Mouse (Mus musculus) spleen, embryonic (tissue): ENCODE results near the gene C2cd5.
"Not testable (repeated sequence)": the region's sequence is repeated elsewhere in the genome, so short reads cannot be mapped to it uniquely, and the experiment has no call there.

Experiments
- CTCF ChIA-PET: fragments of 350-600 bp; sonication (Branson Sonifier 250); formaldehyde crosslinking; loops from one replicate; lab custom pipeline; 2022; lab: Charles Lee

The C2cd5 gene

DNA sequence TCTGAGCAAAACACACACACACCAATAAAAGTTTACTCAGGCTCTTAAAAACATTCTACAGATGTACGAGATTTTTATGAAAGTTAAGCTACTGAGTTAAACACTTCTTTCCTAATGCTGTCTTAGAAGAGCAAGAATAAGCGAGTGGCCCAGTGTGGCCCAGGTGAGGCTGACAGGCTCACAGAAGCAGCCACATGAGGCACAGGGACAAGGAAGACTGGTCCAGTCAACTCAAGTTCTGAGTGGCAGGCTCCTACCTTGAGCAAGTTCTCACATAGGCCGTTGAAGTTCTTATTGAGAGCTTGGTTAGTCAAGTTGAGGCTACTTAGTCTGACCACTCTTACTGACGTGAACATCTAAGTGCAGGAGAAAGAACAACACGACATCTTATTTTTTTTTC lies 69.4 kb downstream of the C2cd5 start:
- CTCF ChIA-PET, result no interaction called here

DNA sequence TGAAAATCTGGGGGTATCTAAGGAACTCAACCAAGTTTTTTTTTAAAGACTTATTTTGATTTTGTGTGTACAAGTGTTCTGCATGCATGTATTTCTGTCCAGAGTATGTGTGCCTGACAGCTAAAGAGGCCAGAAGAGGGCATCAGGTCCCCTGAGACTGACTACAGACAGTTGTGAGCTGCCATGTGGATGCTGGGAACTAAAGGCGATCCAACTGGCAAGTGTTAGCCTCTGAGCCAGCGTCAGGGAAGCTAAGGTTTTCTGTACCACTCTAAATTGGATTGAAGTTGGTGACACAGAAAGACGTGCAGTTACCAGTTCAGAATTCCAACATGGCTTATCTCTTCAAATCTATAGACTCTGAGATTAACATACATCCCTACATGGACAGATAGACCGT lies 72.0 kb downstream of the C2cd5 start:
- CTCF ChIA-PET, result no interaction called here

DNA sequence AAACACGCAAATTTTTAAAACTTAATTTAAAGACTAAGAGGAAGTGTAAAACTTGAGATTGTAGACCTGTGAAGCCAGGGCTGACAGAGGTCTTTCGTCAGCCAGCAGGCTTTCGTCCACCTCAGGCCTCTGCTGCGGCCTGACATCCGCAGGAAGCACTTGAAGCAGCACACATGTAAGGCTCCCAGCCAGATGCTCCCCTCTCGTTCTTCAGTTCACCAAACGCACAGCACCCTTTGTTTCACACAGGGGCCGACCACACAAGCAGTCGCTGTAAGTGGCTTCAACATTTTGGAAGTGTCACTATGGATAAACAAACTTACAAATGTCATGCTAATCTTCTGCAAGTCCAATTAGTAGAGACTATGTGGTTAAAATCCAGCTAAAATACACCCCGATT lies 72.5 kb downstream of the C2cd5 start:
- CTCF ChIA-PET, result no interaction called here

DNA sequence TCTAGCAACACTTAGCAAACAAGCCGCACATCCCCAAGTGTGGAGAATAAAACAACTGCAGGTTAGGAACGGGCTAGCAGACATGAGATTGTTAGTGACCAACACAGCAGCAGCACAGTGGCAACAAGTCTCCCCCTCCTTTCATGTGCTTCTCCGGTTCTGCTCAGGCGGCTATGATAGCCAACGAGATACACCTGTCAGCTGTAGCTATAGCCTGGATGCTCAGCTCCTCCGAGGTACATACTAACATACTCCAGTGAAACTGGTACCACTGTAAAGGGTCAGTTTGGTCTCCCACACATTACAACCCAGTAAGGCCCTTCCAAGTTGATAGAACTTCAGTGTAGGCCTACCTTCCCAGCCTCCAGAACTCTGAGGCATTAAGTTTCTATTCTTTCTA lies 76.2 kb downstream of the C2cd5 start:
- CTCF ChIA-PET, result no interaction called here

DNA sequence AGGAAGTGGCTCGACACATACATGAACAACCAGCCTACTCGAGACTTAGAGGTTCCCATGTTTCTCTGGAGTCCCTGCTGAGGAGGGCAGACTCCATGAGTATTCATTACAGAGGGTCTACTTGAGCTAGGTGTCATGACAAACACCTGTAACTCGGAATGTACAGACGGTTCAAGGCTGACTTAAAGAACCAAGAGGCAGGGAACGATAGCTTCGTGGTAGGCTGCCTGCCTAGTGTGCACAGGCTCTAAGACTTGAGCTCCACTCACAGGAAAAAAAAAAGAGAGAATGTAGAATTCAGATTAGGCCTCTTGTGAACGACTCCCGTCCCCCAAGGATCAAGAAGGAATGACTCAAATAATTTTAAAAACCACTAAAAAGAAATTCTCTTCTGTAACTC lies 78.2 kb downstream of the C2cd5 start:
- CTCF ChIA-PET, result no interaction called here

DNA sequence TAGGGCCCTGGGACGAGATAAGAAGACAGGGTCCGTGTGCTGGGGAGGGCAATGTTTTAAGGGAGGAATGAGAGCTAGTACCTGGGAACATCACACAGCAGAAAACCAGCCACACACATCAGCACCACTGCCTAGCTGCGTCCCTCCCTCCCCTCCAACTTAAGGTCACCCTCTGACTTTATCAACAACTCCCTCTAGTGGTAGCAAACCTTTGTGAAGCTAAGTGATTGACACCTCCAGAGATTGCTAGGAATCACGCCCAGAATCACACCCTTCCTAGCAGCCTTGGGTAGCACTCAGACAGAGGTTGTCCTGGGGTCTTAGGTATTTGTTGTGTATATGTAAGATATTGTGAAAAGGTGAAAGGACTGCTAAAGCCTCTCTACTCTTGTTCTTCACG lies 79.3 kb downstream of the C2cd5 start:
- CTCF ChIA-PET, result no interaction called here

DNA sequence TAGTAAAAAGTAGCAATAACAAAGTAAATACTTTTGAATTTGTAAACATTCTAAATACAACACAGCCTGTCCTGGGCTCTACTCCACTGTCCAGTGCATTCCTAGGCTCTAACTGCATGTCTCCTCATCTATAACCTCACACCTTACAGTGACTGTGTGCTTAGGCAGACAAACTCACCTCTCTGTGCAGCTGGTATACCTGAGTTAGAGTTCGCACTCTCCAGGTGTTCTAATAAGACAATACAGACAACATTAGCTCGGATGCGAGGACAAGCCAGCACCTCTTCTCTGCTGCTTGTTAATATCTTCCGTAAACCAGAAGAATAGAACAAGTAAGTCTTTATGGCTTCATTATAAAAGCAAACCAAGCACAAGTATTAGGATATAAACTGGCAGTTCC lies 79.8 kb downstream of the C2cd5 start:
- CTCF ChIA-PET, result no interaction called here

DNA sequence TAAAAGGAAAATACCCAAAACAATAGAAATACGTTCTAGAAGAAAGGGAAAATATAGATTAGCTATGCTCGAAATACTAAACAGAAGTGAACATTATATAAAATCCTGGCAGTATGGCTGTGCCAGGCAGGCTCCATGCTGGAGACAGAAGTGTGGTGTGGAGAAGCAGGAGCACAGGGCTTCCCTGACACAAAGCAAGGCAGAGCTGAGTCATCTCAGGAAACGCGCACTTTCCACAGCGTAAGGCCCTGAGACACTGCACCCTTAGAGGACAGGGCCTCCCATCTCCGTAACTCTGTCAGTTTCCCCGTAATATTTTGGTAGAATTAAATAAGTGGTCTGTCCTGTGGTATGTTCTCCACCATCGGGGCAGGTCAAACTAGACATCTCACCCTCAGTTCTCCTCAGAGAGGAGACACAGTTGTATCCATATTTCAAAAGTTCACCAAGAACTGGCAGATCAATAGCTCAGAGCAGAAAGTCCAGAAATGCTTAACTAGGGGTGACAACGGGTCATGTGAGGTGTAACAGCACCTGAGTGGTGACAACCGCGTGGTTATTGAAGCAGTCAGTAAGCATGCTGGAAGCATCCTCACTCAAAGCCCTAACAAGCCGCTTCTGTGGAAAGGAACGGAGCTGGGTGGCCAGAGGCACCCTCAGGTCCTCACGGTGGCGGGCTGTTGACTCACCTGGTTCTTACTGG lies 87.3 kb downstream of the C2cd5 start:
- CTCF ChIA-PET, result interaction anchor here (0.5 kb wide), 1 partner anchor 207 kb away, joined by 5 read pairs; no protein-coding TSS in a partner anchor

DNA sequence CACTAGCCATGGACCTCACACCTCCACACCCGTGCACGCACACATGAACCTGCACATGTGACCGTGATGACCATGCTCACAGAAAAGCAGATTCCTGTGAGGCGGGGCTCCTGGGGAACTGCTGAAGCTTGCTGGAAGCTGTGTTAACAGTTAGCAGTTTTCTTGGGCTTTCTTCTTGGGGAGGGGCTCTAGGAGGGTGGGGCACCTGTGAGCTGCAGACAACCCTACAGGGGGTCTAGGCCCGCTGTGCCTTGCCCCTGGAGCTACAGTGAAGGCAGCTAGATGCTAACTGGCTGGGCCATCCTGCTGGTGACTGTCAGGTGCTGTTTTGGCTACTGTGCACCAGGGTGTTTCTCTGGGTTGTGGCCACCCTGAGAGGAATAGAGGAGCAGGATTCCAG lies 91.1 kb downstream of the C2cd5 start:
- CTCF ChIA-PET, result interaction anchor here (0.6 kb wide), 1 partner anchor 44 kb away, joined by 4 read pairs; no protein-coding TSS in a partner anchor

DNA sequence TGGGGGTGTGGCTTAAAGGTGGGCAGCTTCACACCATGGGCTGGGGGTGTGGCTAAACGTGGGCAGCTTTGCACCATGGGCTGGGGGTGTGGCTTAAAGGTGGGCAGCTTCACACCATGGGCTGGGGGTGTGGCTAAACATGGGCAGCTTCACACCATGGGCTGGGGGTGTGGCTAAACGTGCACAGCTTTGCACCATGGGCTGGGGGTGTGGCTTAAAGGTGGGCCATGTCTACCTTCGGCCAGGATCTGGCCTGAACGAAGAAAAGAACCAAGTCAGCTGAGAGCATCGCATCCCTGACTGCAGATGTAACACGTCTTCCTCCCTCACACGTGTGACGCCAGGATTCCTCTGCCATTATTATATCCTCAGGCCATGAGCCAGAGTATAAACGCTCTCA lies 94.7 kb downstream of the C2cd5 start:
- CTCF ChIA-PET, result not testable (repeated sequence)

DNA sequence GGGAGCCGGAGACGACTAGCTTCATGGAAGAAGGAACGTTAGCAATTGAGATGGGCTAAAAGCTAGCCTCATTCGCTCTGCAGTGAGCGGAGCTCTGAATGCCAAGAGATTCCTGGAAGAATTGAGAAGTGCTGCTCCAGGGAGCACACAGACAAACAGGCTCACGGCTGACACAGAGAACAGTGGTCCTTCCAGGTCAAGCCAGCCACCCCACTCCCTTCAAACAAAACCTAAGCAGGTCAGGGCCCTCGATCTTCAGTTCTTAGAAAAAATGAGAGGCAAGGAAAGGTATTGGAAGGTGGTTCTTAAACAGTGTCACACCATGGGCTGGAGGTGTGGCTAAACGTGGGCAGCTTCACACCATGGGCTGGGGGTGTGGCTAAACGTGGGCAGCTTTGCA lies 95.1 kb downstream of the C2cd5 start:
- CTCF ChIA-PET, result no interaction called here

DNA sequence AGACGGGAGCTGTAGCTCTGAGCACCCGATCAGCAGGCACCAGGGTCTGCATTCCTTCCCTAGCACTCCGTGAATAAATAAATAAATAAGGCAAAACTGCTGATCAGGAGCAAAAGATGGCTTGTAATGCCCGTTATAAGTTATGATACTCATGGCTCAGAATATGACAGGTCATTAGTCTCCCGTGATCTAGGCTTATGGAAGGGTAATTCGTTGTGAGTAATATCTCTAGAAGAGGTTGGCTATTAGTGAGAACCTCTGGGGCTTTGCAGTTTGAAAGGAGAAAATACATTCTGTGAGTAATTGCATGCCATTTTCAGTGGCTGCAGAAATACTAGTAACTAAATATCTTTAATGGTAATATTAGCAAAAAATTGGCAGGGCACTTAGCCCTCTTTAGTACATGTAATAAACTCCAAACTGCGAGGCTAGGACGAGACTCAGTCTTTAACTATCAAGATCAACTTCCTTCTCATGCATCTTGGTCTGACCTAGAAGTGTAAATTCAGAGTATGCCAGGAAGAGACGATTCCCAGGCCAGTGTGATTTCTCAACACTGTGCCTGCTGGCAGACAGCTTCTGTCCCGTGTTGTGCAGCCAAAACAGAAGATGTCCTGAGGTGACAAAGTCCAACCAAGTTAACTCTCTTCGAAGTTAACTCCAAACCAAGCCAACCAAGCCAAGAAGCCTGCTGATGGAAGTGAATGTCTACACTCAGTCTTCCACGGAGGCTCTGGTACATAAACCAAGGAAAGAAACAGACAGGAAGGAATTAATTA lies 101.5 kb downstream of the C2cd5 start:
- CTCF ChIA-PET, result interaction anchor here (0.6 kb wide), 1 partner anchor 242 kb away, joined by 3 read pairs; the partner anchor contains the start of gene Cmas

DNA sequence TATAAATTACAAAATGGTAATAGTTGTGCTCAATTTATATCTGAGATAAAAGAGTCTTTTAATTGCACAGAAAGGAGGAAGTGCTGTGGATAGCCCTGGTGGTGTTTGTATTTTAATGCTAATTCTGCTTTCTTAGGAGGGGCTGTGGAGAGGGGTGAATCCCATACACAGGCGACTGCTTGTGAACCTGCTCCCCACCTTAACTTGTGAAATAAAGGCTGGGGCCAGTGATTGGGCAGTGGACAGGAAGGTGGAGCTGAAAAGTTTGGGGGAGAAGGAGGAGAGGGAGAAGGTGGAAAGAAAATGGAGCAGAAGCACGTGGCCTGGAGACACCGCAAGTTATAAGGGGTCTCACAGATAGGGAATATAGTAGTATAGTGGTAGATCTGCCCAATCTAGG lies 103.1 kb downstream of the C2cd5 start:
- CTCF ChIA-PET, result interaction anchor here (0.6 to 0.7 kb wide), 2 partner anchors 11 to 19 kb away, joined by 3 read pairs; no protein-coding TSS in a partner anchor

DNA sequence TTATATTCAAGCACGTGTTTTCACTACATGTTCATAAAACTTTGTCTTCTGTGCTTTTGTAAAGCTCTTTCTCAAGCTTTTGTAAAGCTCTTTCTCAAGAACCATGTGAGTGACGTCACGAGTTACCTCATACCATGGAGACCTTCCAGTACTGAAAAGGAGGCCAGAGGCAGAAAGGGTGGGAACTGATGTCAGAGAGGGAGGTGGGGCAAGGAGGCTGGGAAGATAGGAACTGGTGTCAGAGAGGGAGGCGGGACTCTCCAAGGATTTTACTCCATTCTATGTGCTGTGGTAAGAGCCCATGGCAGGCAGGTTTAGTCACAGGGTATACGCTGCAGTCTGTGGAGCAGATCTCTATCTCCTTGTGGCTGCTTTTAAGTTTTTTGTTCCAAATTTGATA lies 104.4 kb downstream of the C2cd5 start:
- CTCF ChIA-PET, result no interaction called here

DNA sequence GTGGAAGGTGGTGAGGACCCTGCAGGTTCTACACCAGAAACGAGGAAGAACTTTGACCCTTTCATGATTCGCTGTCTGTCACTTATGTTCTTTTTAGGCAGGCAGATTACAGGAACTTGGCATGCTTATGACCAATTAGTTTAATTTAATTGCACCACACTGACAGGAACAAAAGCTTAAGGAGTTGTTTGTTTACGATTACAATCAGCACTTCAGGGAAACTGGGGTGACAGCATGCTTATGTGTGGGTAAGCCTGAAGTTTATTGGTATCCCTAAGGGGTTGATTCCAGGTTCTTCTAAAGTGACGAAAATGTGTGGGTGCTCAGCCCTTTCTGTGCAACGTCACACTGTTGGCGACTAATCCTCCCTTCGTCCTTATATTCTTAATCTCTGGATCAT lies 105.1 kb downstream of the C2cd5 start:
- CTCF ChIA-PET, result interaction anchor here (0.5 kb wide), 1 partner anchor 208 kb away, joined by 4 read pairs; no protein-coding TSS in a partner anchor

DNA sequence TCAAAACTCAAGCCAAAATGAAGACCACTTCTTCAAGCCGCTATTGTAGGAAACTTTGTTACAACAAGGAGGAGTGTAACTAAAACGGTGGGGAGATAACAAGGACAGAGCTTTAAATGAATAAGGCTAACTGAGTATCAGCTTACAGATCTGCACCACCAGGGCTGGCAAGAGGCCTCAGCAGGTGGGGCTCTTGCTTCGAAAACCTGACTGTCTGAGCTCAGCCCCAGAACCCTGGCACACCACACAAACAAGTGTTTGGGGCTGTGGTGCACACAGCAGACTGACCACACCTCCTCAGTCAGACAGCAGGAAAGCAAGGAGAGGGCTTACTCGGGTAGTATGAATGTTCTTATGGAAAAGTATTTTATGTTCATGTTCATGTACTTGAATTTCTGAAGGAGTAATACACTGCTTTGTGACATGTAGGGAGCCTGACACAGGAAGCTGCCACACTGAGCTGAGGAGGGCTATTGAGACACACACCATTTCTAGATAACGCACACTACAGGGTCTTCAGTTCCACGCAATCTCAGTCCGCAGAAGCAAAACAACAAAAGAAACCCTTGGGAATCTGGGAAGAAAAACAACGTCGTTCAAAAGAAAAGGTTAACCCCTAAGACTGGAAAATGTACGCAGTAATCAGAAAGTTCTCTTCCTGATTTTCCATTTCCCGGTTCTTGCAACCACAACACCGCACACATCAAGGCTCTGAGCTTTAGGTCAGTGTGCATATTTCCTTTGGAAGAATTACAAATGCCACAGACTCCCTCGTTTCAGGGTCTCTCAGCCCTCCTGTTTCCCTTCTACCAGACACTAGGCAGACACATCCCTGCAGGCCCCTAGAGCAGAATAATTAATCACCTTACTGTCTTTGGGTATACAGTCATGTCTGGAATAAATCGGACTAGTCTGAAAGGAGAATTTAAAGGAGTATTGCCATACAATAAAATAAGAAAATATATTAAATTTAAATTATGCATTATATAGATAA lies 105.9 kb downstream of the C2cd5 start:
- CTCF ChIA-PET, result no interaction called here

DNA sequence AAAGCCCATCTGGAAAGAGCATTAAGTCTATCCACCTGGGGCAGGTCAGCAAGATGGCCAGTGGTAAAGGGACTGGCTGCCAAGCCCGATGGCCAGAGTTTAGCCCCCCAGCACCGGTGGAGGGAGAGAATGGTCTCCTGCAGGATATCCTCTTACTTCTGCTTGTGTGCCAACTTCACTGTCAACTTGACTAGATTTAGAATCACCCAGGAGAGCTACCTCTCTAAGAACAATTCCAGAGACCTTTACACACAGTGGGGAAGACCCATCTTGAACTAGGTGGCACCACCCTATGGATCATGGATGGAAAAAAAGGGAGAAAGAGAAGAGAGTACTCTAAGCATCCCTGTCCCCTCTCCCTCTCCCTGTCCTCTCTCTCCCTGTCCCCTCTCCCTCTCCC lies 107.0 kb downstream of the C2cd5 start:
- CTCF ChIA-PET, result no interaction called here

DNA sequence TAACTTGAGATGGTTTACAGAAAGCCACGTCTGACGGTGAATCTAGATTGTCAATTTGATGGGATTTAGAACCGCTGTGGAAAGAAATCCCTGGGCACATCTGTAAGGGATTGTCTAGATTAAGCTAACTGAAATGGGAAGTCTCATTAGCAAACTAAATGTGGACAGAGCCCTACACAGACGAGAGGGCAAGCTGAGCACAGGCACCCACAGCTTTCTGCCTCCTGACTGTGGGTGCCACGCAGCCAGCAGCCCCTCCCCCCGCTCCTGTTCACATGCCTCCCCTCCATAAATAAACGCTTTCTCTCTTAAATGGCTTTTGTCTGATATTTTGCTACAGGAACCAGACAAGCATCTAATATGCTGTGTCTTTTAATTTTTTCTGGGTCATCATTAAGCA lies 107.8 kb downstream of the C2cd5 start:
- CTCF ChIA-PET, result interaction anchor here (0.5 to 0.6 kb wide), 2 partner anchors 76 to 118 kb away, joined by 3 to 5 read pairs; no protein-coding TSS in a partner anchor

DNA sequence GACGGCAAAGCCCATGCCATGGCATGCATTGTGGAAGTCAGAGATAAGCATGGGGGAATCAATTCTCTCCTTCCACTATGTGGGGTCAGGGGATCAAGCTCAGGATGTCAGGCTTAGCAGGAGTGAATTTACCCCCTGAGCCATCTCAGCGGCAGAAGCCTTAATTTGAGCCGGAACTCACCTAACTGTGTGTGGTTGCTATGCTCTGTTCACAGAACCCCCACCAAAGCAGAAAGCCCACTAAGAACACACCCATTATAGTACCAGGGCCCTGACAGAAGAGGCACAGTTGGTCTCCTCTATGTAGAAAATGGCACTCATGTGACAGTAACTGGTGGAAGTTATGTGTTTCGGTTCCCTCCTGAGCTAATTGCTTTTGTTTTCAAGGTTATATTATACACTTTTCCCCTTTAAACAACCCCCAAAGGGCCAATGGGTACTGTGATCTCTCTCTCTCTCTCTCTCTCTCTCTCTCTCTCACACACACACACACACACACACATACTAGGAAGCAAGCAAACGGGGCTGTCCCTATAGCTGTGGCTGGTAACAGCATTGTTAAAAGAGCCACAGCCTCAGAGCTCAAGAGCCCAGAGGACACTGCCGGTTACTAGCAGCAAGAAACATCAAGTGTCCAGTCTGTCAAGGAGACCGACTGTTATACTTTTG lies 108.4 kb downstream of the C2cd5 start:
- CTCF ChIA-PET, result interaction anchor here (0.5 to 0.6 kb wide), 2 partner anchors 77 to 119 kb away, joined by 3 to 5 read pairs; no protein-coding TSS in a partner anchor

DNA sequence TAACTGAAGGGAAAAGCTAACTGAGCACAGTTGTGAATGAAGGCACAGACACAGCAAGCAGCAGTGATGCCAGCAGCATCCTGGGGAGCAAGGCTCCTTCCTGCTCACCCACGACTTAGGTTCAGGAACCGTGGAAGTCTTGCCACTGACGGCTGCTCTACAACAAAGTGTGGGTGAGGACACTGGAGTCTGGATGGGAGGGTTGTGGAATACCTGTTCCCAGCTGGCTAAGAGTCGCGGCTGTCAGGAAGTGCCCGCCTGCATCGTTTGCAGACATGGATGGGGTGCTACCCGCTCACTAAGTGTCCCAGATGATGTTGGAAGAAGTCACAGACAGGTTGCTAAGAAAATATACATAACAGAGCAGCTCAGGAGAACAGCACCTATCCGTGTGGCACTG lies 109.4 kb downstream of the C2cd5 start:
- CTCF ChIA-PET, result no interaction called here

DNA sequence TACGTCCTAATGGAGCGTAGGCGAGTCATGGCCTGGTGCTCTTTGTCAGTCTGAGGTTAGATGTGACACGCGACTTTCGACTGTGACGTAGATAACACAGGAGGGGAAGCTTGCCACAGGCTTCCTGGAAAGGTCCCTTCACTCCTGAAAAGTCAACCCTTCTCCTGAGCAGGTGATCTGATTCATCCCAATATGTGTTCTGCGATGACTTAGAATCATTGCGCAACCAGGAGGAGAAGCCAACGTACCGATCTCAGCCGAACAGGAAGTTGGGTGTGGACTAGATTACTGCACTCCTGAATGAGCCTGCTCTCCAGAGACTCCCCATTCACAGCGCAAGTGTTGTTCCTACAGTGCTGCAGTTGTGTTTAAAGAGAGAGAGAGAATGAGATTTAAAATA lies 110.4 kb downstream of the C2cd5 start:
- CTCF ChIA-PET, result no interaction called here
